Mouse (Mus musculus) liver, postnatal 0 days (tissue): ENCODE results near the gene Slc13a3.

ENCODE experiments used
- CTCF ChIP-seq: sonication (generic); IDR thresholded peaks from 2 replicates; pipeline ENCODE4 v1.5.1; 2016; ENCODE audit warnings: antibody characterized with exemption, low read depth
- EP300 ChIP-seq: IDR thresholded peaks from 2 replicates; pipeline ENCODE4 v1.6.1; 2016; ENCODE audit warnings: antibody characterized with exemption, low read depth, mild to moderate bottlenecking

GRCm38 (mm10) chr2:165417291-165417690 is 55.7 kb downstream of the Slc13a3 start:
- TF ChIP-seq CTCF (no peak), EP300 (no peak)
